Mouse (Mus musculus) urinary bladder, postnatal 10 days (tissue): Measurements from ENCODE around the gene Lpp.

ENCODE experiments used
- DNase-seq: peaks from one replicate; pipeline ENCODE4 v3.0.0; 2022; ENCODE audit warnings: low spot score

Gene Lpp

DNA sequence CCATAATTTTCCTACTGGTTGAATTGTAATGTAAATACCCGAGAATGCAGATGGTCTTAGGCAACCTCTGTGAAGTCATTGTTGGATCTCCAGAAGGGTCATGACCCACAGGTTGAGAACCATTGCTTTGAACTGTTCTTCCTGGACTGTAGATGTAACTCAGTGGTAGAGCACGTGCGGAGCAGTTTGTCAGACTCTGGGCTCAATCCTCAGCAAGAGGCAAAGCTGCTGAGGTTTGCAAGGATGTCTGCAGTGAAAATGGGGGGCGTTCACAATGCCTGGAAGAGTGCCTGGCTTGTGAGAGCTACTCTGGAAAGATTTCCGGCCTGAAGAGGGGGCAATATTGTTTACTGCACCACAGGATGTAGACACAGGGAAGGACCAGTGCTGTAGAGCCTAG lies 6.2 kb downstream of the Lpp start:
- no peak for DNase-seq

DNA sequence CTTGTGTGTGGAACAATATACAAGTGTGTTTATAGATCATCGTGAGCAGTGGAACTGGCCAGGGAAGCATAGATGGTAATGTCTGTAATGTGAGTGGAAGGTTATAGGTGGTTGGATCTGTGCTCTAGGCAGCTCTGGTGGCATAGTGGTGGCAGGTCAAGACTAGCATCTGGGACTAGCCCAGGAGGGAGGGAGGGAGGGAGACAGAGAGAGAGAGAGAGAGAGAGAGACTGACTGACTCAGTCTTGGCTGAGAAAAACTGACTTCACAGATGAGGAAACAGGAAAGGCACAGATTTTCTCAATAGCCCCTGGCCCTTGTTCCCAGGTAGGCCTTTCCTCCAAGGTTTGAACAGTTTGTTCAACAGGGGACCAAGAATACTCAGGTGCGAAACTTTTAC lies 7.5 kb downstream of the Lpp start:
- no peak for DNase-seq

DNA sequence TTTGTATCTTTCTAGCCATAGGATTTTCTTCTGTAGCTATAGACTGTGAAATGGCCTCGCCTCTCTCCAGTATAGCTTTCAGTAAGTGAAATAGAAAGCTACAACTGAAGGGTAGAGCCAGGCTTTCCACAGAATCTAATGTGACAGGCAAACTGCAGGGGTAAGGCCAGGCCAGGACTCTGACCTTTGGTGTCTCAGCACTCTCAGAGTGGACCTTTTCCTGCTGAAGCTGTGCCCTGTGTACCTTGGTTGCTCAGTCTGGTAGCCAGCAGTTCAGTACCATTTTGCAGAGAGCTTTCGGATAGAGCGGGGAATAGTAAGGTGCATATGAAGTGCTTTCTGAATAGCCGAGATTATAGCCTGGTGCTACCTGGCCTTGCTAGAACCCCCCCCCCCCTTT lies 9.5 kb downstream of the Lpp start:
- no peak for DNase-seq

DNA sequence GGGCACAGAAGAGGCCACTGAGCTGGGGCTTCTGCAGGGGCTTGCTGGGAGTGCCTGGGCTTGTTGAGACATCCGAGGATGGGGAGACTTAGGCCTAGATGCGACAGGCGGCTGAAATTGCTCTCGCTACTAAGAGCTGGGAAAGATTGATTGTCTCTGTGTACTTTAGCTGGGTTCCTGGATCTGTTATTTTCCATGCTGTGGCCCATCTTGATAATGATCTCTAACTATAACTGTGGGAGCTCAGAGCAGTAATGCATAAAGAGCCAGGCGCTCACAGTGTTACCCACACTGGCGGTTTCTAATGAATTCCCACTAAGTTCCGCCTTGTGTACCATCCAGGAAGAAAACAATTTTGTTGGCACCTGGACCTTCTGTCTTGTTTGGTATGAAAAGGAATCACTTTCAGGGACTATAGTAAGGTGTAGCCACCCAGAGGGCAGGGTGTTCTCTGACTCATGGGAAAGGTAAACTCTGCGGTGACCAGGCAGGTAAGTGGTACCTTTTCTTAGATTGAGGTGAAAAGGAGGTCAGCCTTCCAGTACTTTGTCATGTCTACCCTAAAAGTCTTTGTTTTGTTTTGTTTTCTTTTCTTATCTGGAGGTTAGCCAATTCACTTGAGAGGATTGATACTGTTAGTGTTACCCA lies 10.6 kb downstream of the Lpp start:
- no peak for DNase-seq

DNA sequence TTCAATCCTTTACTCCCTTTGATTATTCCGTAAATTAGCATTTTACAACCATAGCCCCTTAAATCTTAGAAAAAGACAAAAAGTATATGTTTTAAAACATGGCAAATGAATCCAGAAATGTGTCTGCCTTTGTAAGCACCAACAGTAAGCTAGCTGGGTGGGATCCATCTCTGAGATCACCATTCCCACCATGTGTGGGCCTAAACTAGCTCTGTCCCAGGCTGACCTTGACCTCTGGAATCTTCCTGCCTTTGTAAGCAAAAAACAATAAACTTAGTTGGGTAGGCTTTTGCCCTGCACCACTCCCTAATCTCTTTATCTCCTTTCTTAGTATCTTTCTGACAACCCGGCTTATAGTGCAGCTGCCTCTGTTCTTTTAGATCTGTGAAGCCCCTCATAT lies 13.2 kb downstream of the Lpp start:
- DNase-seq, result no peak

DNA sequence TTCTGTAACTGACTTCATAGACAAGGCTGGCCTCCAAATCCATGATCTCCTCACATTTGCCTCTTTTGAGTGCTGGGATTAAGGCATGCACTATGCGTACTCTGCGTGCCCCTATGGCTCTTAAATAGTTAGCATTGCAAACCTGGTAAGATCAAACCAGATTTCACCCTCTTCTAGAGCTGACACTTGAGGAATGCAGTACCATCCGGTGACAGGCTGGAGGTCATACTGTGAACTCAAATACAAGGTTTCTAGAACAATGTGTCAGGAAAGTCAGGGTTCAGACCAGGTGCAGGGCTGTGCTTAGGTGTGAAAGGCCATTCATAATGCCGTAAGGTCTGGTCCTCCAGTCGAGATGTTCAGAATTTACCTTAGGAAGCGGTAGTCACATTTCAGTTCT lies 18.0 kb downstream of the Lpp start:
- DNase-seq, result no peak

DNA sequence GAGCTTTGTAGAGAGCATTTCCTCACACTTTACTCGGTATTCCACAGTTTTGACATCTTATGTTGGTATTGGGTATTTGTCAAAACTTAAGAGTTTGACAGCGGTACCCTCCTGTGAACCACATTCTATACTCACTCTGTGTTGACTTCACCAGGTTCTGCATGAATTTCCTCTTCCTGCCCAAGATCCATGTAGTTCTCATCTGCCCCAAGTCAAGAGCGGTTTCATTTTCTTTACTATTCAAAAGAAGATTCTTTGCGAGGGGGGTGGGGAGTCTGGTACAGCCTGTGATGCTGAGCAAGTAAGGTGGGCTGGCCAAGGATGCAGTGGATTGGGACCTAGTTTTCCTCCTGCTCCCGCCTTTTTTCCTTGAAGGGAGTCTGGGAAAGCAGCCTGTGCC lies 18.9 kb downstream of the Lpp start:
- DNase-seq, result no peak

DNA sequence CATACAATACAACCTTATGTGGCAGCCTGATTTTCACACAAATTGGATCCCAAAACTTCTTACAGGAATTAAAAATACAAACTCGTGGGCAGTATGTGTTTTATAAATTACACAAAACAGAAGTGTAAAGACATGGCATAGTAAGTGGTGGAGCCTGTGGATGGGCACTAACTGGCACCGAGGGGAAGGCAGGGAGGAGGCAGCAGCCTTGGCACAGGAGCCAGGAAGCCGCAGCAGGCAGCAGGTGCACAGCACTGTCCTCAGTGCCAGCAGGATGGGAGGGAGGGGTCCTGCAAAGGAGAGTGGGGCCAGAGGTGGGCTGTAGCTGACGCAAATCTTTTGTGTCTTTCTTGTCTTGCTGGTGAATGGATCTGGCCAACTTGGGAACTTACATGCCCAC lies 19.8 kb downstream of the Lpp start:
- DNase-seq, result no peak

DNA sequence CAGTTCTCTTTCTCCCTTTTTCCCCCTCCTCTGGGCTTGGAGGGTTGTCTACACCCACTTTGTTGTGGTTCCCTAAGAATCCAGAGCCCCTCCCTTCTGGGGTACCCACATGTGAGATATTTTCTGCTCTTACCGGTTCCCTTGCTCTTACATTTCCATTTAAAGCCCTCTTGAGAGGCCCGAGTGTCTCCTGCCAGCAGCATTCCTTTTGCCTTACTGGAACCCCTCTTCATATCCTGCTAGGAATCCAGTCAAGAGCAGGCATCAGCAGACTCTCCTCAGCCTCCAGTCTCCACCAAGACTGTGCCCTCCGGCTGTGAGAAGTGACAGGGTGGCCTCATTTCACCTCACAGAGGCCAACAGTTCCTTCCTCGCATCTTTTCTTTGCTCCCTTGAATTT lies 24.7 kb downstream of the Lpp start:
- DNase-seq, result no peak

DNA sequence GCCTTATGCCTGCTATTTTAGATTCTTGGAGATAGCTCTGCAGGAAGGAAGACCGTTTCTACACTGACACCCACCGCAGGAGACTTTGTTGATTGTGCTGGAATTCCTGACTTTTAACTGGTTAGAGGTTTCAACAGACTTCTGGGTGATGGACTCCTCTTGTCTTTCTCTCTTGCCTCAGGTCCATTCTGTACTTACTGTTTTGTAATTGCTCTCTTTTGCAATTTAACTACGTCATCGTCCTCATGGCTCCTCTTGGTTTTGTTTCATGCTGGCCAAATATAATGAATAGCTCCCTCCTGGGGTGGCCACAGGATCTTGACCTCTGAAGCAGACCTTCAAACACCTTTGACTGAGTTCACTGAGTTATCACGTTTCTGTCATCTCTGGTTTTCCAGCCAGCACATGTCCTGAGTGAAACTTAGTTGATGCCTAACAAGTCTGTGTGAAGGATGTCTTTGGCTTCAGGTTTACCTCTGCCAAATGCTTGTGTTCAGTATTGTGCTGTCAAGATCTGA lies 27.4 kb downstream of the Lpp start:
- DNase-seq, result no peak

DNA sequence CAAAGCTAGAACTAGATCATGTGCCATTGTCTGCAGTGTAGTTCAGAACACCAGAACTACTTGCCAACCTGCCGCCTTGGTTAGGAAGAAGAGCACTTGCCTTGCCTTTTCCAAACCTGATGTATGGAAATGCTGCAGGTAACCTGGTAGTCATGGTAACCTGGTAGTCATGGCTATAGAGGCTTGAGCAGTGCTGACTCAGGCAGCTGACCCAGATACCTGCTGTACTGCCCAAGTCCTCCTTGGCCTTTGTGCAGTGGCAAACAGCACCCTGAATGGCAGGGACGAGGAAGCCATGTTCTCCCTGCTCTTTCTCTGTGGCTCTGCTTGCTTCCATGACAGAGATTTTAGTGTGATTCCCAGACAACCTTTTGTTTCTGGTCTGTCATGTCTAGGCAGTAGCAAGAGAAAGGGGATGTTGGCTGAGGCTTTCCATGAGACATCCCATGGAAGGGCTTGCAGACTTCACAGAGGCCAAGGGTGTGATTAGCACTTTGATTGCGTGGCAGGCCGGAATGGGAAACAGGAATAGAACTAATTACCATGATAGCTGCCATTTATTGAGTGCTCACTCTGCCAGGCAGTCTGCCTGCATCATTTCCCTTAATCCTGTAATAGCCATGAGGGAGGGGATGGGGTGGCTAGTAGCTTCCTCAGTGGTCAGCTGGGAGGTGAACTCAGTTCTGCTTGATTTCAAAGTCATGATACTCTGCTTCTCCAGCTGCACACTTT lies 28.5 kb downstream of the Lpp start:
- no peak for DNase-seq

DNA sequence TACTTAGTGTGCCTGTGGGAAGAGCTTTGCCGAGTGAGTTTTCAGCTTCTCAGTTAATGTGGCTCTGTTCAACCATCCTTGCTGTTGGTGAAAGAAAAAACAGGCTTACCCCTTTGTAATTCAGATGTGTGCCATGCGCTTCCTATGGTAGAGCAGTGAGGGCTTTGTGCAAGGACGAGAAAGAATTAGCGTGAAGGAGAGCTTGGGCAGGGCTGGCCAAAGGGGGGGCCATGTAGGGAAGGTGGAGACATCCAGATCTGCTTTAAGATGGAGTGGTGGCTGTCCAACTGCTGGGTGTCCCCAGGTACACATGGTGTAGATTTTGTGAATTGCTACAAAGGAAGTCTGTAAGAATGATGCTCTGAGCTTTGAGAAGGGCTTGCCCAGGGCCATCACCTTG lies 29.9 kb downstream of the Lpp start:
- DNase-seq, result no peak

DNA sequence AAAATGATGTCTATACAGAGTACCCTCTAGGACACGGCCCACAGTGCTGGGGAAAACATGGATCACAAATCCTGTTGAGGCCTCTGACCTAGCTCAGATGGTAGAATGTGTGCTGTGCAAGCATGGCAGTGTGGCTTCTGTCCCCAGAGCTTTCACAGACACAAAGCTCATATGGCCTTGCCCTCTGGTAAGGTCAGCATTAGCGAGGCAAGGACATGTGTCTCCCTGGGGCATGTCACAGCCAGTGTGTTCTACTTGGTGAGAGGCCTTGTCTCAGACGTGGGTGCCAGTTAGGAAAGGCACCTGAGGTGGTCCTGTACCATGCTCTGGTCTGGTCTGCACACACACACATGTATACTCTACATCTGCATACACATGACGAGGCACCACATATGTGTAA lies 30.4 kb downstream of the Lpp start:
- no peak for DNase-seq

DNA sequence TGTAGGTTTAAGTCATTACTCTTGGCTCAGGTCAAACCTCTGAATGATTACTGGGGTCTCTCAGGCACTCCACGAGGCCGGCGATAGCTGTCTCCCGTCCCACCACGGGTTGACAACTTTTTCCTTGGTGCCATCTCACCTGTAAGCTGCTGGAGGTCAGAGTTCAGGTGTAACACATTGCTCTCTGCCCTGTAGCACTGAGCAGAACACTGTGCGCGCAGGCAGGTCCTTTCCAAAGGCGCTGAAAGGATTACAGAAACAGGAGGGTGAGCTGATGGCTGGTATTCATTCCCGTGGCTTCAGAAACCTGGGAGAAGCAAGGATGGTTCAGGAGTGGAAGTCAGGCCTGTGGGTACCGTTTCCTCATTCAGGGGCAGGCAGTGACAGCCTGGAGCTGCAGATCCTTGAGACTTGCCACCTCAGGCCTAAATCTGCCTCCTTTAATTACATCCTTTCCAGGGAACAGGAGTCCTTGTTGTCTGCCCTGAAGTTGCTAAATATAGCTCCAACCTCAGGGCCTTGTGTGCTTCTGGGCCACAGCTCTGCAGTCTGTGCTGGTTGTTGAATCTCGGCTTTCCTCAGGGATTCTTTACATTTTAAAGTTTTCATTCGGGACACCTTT lies 31.2 kb downstream of the Lpp start:
- no peak for DNase-seq

DNA sequence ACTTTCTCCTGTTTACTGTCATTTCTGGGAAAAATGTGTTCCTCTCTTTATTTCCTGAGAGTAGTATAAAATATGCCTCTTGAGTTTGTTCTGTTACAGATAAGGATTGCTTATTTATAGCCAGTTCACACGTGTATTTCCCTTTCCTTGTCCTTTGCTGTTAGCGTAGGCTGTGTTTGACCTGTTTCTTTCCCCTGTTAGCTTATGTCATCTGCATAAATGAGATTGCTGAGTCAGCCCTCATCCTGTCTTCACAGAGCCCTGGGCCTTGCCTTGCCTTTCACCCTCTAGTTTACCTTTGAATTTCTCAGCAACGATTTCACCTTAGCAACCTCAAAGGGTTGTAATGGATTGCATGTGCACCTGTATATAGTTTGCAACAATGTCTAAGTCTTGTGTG lies 32.5 kb downstream of the Lpp start:
- no peak for DNase-seq

DNA sequence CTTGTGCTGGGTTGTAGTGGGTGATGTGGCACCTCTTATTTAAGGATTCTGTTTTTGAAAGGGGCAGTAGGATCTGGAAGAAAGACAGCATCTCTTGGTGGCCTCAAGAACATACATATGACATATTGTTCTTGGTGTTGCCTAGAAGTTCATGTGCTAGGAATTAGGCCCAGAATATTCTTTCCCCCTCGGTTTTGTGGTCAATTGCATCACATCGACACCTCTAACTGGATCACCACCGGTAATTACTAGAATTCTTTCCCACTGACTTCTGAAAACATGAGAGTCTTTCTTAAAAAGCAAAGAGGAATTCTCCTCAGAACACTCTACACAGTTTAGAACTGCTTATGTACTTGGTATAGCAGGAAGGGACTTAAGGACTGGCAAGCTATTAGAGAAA lies 34.3 kb downstream of the Lpp start:
- DNase-seq, result no peak

DNA sequence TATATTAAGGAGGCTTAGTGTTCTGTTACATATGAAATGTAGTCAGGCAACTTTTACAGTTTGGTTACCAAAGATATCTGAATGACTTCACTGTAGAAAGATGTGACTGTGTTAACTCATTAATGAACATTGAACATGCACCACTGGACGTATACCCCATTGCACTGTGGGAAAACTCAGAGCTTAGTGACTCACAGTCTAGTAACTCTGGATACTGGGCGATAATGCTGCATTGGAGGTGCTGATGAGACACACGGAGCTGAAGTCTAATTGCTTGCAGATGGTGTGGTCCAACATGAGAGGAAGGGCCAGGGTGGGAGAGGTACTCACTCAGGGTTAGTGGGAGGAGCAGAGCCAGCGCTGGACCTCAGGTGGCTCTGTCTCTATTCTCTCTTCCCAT lies 34.7 kb downstream of the Lpp start:
- DNase-seq, result no peak

DNA sequence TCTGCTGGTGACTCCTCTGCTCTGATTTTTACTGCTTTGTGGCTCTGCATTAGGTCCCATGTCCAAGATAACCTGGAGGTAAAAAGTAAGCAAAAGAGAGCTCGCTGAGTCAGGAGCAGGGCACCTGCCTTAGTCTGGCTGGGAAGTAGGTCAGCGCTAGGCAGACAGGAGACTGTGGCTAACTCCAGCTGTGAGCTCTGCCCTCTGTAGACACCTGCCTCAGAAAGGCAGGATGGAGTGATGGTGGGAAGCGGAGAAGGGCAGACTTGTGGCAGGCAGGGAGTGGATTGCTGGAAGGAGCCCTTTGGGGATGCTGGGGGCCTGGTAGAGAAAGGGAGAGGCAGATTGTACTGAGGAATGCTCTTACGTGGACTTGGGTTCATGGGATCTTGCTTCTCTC lies 35.4 kb downstream of the Lpp start:
- DNase-seq, result no peak

DNA sequence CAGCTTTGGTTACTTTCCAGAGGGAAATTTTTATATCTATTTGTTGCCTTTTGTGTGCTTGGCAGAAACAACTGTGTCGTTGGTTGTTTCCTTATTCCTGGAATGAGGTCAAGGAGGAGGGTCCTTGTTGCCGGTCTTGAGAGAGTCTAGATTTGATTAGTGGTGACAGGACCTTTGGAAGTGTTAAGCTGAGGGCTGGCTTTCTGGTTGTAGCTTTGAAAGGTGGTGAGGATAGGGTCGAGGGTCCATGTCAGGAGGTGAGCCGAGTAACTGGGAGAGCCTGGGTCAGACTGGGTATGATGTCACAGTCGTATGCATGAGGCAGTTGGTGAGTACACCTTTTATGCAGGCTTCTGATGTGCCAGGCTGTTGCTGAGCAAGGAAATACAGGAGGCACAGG lies 36.4 kb downstream of the Lpp start:
- no peak for DNase-seq

DNA sequence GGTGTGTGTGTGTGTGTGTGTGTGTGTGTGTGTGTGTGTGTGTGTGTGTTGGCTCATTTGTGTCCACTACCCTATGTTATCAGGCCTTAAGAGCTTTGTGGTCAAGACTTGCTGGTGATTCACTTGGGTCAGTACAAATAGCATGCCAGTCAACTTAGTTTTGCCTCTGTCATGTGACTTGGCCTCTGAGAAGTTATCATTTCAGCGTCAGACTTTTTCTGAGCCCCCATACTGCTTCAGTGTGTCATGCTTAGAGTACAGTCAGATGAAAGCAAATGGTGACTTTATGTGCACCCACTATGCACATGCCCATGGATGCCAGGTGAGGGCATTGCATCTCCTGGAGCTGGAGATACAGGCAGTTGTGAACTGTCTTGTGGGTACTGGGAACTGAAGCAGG lies 38.5 kb downstream of the Lpp start:
- DNase-seq, result no peak

DNA sequence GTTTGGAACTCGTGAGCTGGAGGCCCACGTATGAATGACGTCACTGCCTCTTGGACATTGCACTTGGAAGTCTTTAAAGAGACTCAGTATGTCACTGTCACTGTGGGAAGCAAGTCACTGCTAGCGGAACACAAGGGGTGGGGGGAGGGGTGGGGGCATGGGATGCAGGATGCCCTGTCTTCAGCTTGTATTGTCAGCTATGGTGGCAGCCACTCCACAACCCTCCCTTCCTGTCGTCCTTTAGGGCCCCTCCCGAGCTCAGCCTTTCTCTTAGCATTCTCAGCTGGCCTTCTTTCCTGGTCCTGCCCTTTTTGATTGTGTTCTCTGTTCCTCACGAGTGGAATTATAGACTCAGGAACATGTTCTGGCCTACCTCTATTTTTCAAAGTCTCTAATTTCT lies 40.3 kb downstream of the Lpp start:
- DNase-seq, result no peak

DNA sequence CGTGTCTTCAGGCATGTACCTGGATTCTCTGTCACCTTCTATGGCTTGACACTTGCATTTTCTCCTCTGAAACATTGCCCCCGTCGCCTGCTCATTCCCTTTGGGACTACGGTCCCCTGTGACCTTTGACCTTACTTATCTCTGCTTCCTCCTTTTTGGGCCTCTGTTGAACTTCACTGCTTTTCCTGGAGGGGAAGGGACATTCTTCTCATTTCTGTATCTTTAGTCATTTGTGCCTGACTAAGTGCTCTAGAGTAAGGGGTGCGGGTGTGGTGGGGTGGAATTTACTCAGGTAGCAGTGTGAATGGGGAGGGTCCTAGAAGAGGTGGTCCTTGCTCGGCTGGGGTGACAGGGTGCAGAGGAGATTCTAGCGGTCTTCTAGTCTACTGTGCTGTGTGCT lies 40.7 kb downstream of the Lpp start:
- DNase-seq, result no peak

DNA sequence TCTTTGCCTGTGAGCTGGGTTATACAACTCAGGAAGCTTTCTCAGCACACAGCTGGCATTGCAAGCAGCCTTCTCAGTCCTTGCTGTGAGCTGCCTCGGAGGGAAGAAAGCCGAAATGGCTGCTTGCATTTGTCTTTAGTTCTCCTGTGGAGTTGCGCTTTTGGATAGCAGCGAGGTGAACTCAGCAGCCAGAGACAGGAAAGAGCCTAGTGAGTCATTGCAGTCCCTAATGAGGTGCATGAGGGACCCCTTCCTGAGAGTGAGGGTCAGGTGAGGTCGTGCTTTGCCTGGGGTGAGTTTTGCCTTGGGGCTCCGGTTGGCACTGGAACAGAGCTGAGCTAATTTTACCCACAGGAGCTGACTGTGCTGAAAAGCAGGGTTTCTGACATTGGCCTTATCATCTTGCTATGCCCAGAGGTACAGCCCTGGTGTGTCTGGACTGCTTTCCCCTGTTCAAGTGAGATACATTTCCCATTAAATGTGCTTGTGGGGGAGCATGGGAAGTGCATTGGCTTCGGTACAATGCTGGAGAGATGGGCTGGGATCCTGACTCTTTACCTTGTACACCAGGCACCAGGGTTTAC lies 41.3 kb downstream of the Lpp start:
- DNase-seq, result no peak
